Mouse (Mus musculus) embryo, embryonic 11.5 days (tissue): Measurements from ENCODE around the gene Prkce.

Source experiments
- DNase-seq: peaks from one replicate; pipeline ENCODE4 v3.0.0-alpha.2; 2012; ENCODE audit warnings: low read depth, low spot score

Gene Prkce

GRCm38 (mm10) chr17:86407921-86408613 is 240.5 kb downstream of the Prkce start:
- no peak for DNase-seq

- no peak for DNase-seq
Observed at GRCm38 (mm10) chr17:86408614-86409006, 241.0 kb downstream of the Prkce start.

- DNase-seq = no peak
Observed at GRCm38 (mm10) chr17:86409485-86409884, 241.9 kb downstream of the Prkce start.

GRCm38 (mm10) chr17:86410496-86410895 is 242.9 kb downstream of the Prkce start:
- DNase-seq = no peak

GRCm38 (mm10) chr17:86412141-86412540 is 244.6 kb downstream of the Prkce start:
- DNase-seq = no peak

- DNase-seq = no peak
Observed at GRCm38 (mm10) chr17:86414608-86415007, 247.0 kb downstream of the Prkce start.

GRCm38 (mm10) chr17:86415989-86416388 is 248.4 kb downstream of the Prkce start:
- no peak for DNase-seq

- no peak for DNase-seq
Observed at GRCm38 (mm10) chr17:86418334-86418733, 250.7 kb downstream of the Prkce start.

GRCm38 (mm10) chr17:86419199-86419598 is 251.6 kb downstream of the Prkce start:
- DNase-seq = no peak

GRCm38 (mm10) chr17:86420646-86421338 is 253.2 kb downstream of the Prkce start:
- no peak for DNase-seq

GRCm38 (mm10) chr17:86422023-86422422 is 254.4 kb downstream of the Prkce start:
- no peak for DNase-seq

- no peak for DNase-seq
Observed at GRCm38 (mm10) chr17:86429877-86430276, 262.3 kb downstream of the Prkce start.

- no peak for DNase-seq
Observed at GRCm38 (mm10) chr17:86433117-86433516, 265.5 kb downstream of the Prkce start.

GRCm38 (mm10) chr17:86433813-86434212 is 266.2 kb downstream of the Prkce start:
- no peak for DNase-seq

- DNase-seq = no peak
Observed at GRCm38 (mm10) chr17:86434781-86435180, 267.2 kb downstream of the Prkce start.

GRCm38 (mm10) chr17:86435570-86435969 is 268.0 kb downstream of the Prkce start:
- no peak for DNase-seq

- DNase-seq = no peak
Observed at GRCm38 (mm10) chr17:86435984-86436383, 268.4 kb downstream of the Prkce start.

- DNase-seq = no peak
Observed at GRCm38 (mm10) chr17:86436583-86437370, 269.2 kb downstream of the Prkce start.

- DNase-seq = no peak
Observed at GRCm38 (mm10) chr17:86437516-86438277, 270.1 kb downstream of the Prkce start.

GRCm38 (mm10) chr17:86438278-86438661 is 270.7 kb downstream of the Prkce start:
- no peak for DNase-seq

- DNase-seq = no peak
Observed at GRCm38 (mm10) chr17:86438763-86439162, 271.2 kb downstream of the Prkce start.

GRCm38 (mm10) chr17:86441098-86441497 is 273.5 kb downstream of the Prkce start:
- DNase-seq = no peak
